Mouse (Mus musculus) embryonic fibroblast, embryonic 13.5 days (primary cell): Measurements from ENCODE around the gene Srrm3.

Experiments
- CTCF ChIP-seq: IDR thresholded peaks from 2 replicates; pipeline ENCODE4 v1.5.1; 2011; ENCODE audit warnings: mild to moderate bottlenecking, control low read depth, low read length, moderate library complexity, borderline replicate concordance; ENCODE audit not compliant: insufficient read depth
- POLR2A ChIP-seq: IDR thresholded peaks from 2 replicates; pipeline ENCODE4 v1.6.1; 2011; ENCODE audit warnings: low read depth, mild to moderate bottlenecking, control low read depth, low read length, moderate library complexity

- TF ChIP-seq CTCF: no peak
- no peak for TF ChIP-seq POLR2A
Observed at GRCm38 (mm10) chr5:135866662-135867061, 60.0 kb downstream of the Srrm3 start.
